Mouse (Mus musculus) stomach, embryonic 16.5 days (tissue): ENCODE measurements around the gene Kcns1. TPM values are rescaled to one million over a fixed set of nuclear protein-coding genes. Genes with fewer than 3 reads are reported as not detected.
A peak's percentile ranks its signal among the peaks of the same experiment; 100 is the strongest.

Experiments used
- ATAC-seq: fragments of 200-750 bp; cut with Nextera tagmentation; 2 replicates; pipeline ENCODE4 v1.8.0; 2017; ENCODE audit warnings: moderate number of reproducible peaks, moderate TSS enrichment; ENCODE audit not compliant: insufficient read depth, low FRiP score
- H3K27ac ChIP-seq: fragments of 300-500 bp; sonication (generic); 2 replicates; pipeline ENCODE4 v1.5.1; 2014; ENCODE audit warnings: low read length
- H3K27me3 ChIP-seq: fragments of 300-500 bp; sonication (generic); 2 replicates; pipeline ENCODE4 v1.6.1; 2014; ENCODE audit warnings: low read length, control low read depth, mixed read lengths; ENCODE audit not compliant: control insufficient read depth, insufficient read depth
- H3K36me3 ChIP-seq: fragments of 300-500 bp; sonication (generic); 2 replicates; pipeline ENCODE4 v1.6.1; 2014; ENCODE audit warnings: low read length; ENCODE audit not compliant: control insufficient read depth, insufficient read depth
- H3K4me1 ChIP-seq: fragments of 300-500 bp; sonication (generic); 2 replicates; pipeline ENCODE4 v1.6.1; 2014; ENCODE audit warnings: low read length, control low read depth, mixed read lengths; ENCODE audit not compliant: control insufficient read depth, insufficient read depth
- H3K4me2 ChIP-seq: fragments of 300-500 bp; sonication (generic); 2 replicates; pipeline ENCODE4 v1.6.1; 2014; ENCODE audit warnings: low read depth, low read length, mixed read lengths
- H3K4me3 ChIP-seq: fragments of 300-500 bp; sonication (generic); replicated peaks from 2 replicates; pipeline ENCODE4 v1.5.1; 2014; ENCODE audit warnings: mild to moderate bottlenecking, low read length
- H3K9ac ChIP-seq: fragments of 300-500 bp; sonication (generic); 2 replicates; pipeline ENCODE4 v1.6.1; 2014; ENCODE audit warnings: low read length
- H3K9me3 ChIP-seq: fragments of 300-500 bp; sonication (generic); replicated peaks from 2 replicates; pipeline ENCODE4 v1.6.1; 2016; ENCODE audit warnings: low read length, control low read depth; ENCODE audit not compliant: control insufficient read depth
- WGBS: fragments of 180-500 bp; shearing (Covaris S2); extraction: QIAGEN DNeasy Blood & Tissue Kit; methylation state at CpG from one replicate; pipeline ENCODE4 v1.1.7; 2014; 5-methylcytosine and 5-hydroxymethylcytosine counted together
- polyA plus RNA-seq: library from polyadenylated mRNA; unstranded; fragments of >200 nt; fragmentation: Nextera tagmentation; extraction: Ambion mirVana; gene quantifications from 2 replicates; pipeline ENCODE4 v1.2.1, GENCODE M21; 2015

Kcns1 gene
- polyA plus RNA-seq, 1 experiment from 2014 or later, result 0.14 TPM

DNA sequence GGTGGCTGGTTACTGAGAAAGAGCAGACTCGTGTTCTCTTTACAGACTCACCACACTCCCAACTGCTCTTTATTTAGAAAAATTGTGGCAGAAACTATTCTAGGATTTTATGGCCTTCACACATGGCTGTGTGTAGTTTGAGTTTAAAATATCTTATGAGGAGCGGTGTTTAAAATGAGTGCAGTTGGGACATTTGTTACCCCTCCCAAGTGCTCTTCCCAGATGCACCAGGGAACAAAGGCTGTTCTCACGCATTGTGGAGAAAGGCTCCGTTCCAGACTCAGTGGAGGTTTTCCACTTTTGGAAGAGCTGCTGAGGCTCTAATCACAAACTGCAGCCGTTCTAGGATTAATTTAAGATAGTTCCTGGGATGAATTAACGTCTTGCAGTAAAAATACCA lies 33.2 kb downstream of the Kcns1 start:
- Histone ChIP-seq H3K27ac (peak overlapping the region; percentile 66), H3K4me2 (no peak overlapping the region), H3K4me1 (peaks cover 19% of the 10 kb centered on the region), H3K4me3 (no peak overlapping the region), H3K9me3 (no peaks in the 10 kb centered on the region), H3K36me3 (no peaks in the 10 kb centered on the region), H3K27me3 (no peaks in the 10 kb centered on the region), H3K9ac (peak overlapping the region; percentile 12; the same call in 1 of the 2 replicates)
- 48% methylated on average over 6 of the region's 6 CpGs for WGBS
- ATAC-seq, result peak; percentile 15; the same call in 1 of the 2 replicates

DNA sequence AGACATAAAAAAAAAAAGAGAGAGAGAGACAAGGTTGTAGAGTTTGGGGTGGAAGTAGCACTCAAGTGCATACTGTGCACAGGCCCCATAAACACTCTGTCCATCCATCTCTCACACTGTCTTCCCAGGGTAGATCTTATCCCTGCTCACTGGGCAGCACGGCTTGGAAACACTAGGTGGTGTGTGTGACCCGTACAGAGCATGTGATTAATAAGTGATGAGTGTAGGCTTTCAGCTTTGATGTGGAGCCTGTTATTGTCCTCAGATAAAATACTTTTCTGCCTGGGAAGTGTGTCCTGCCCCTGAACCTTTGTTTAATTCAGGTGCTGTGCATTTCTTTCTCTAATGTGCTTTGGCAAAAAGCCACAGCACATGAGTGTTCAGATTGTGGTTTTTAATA lies 34.5 kb downstream of the Kcns1 start:
- H3K27ac ChIP-seq, result no peak overlapping the region
- peak; percentile 63; the same call in 1 of the 2 replicates for ATAC-seq

DNA sequence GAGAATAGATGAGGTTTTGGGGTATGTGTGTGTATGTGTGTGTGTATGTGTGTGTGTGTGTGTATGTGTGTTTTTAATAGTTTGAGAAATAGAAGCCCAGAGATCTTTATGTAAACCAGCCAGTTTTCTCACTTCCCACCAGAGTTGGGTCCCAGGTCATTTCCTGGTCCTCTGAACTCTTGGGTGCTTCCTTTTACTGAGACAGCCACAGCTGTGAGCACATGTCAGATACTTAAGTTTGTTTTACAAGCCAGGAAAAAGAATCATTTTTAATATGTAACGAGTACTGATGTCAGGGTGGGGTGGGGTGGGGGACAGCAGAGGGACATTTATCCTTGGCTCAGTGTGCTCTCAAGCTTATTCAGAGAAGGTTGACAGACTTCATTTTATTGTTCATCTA lies 35.5 kb downstream of the Kcns1 start:
- ATAC-seq, result no peak
- H3K27me3 ChIP-seq, result no peaks in the 10 kb centered on the region
- H3K4me3 ChIP-seq, result no peak overlapping the region
- no peak overlapping the region for H3K9ac ChIP-seq
- H3K4me1 ChIP-seq, result peaks cover 16% of the 10 kb centered on the region
- no peak overlapping the region for H3K4me2 ChIP-seq
- no peaks in the 10 kb centered on the region for H3K36me3 ChIP-seq
- WGBS, result 22% methylated on average over 1 of the region's 1 CpGs
- no peak overlapping the region for H3K27ac ChIP-seq
- H3K9me3 ChIP-seq, result no peaks in the 10 kb centered on the region

More for the DNA sequence above, 34.5 kb downstream of the Kcns1 start:
- Histone ChIP-seq H3K27me3 (no peaks in the 10 kb centered on the region), H3K36me3 (no peaks in the 10 kb centered on the region), H3K4me1 (peaks cover 19% of the 10 kb centered on the region), H3K4me2 (no peak overlapping the region), H3K9ac (no peak overlapping the region), H3K4me3 (no peak overlapping the region), H3K9me3 (no peaks in the 10 kb centered on the region)
- WGBS, result 33% methylated on average over 2 of the region's 2 CpGs

DNA sequence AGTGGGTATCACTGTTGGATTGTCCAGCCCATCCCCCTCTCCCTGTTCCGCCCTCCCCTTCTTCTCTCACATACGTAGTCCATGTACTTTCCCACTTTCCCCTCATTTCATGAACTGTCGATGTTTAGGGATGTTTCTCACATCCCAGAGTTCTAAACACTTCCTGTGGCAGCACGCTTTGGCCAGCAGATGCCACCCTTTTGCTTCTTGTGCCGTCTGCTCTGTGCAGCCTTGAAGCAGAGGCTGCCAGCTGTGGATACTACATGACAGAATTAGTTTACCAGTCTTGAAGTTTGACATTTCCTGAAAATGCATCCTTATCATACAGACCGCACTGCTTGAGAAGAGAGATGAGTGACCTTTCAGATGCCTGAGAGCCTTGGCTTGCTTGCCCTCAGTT lies 36.4 kb downstream of the Kcns1 start:
- Histone ChIP-seq H3K9me3 (no peaks in the 10 kb centered on the region), H3K4me1 (peaks cover 16% of the 10 kb centered on the region), H3K4me2 (no peak overlapping the region), H3K27ac (no peak overlapping the region), H3K9ac (no peak overlapping the region), H3K36me3 (no peaks in the 10 kb centered on the region), H3K27me3 (no peaks in the 10 kb centered on the region), H3K4me3 (no peak overlapping the region)
- WGBS, result 51% methylated on average over 6 of the region's 6 CpGs
- ATAC-seq, result no peak; the same call in 1 of the 2 replicates

DNA sequence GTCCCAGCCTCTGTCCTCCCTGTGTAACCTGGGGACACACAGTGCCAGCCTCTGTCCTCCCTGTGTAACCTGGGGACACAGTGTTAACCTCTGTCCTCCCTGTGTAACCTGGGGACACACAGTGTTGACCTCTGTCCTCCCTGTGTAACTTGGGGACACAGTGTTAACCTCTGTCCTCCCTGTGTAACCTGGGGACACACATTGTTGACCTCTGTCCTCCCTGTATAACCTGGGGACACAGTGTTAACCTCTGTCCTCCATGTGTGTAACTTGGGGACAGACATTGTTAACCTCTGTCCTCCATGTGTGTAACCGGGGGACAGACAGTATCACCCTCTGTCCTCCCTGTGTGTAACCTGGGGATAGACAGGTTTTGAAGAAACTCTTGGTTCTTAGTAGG lies 39.3 kb downstream of the Kcns1 start:
- no peaks in the 10 kb centered on the region for H3K36me3 ChIP-seq
- H3K27ac ChIP-seq, result no peak overlapping the region
- 69% methylated on average over 1 of the region's 1 CpGs for WGBS
- peaks cover 9% of the 10 kb centered on the region for H3K4me1 ChIP-seq
- H3K4me2 ChIP-seq, result no peak overlapping the region
- ATAC-seq, result no peak
- H3K4me3 ChIP-seq, result no peak overlapping the region
- no peak overlapping the region for H3K9ac ChIP-seq
- no peaks in the 10 kb centered on the region for H3K9me3 ChIP-seq
- H3K27me3 ChIP-seq, result no peaks in the 10 kb centered on the region

DNA sequence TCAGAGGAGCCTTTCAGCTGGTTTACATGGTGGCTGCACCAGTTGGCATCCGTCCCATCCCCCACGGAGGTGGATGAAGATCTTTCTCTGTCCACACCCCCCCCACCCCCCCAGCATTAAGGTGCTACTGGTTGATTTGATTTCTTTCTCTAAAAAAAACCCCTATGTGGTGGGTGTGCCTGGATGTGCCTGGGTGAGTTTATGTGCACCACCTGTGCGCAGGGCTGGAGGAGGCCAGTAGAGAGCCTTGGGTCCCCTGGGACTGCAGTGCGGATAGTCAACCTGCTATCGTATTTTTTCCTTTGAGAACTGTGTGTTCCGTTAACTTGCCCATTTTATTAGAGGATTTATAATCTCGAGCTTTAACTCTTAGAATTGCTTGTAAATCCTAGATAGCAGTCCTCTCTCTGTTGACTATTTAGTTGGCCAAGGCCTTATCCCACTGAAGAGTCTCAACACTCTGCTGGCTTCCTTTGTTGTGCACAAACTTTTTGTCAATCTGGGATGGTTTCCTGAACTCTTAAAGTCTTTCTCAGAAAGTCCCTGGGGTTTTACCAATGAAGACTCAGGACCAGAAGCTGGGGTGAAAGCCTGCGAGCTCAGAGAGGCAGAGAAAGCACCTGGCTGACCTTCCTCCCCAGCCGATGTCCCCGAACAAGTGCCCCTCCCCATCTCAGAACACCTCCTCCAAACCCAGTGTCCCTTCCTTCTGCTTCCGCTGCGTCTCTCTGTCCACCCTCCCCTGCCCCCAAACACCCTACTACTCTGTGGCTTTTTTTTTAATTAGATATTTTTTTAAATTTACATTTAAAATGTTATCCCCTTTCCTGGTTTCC lies 42.1 kb downstream of the Kcns1 start:
- no peaks in the 10 kb centered on the region for H3K9me3 ChIP-seq
- no peaks in the 10 kb centered on the region for H3K27me3 ChIP-seq
- H3K4me1 ChIP-seq, result no peaks in the 10 kb centered on the region
- no peak overlapping the region for H3K9ac ChIP-seq
- WGBS, result 87% methylated on average over 12 of the region's 12 CpGs
- no peak for ATAC-seq
- H3K4me3 ChIP-seq, result no peak overlapping the region
- H3K36me3 ChIP-seq, result no peaks in the 10 kb centered on the region
- H3K4me2 ChIP-seq, result no peak overlapping the region
- H3K27ac ChIP-seq, result no peak overlapping the region

DNA sequence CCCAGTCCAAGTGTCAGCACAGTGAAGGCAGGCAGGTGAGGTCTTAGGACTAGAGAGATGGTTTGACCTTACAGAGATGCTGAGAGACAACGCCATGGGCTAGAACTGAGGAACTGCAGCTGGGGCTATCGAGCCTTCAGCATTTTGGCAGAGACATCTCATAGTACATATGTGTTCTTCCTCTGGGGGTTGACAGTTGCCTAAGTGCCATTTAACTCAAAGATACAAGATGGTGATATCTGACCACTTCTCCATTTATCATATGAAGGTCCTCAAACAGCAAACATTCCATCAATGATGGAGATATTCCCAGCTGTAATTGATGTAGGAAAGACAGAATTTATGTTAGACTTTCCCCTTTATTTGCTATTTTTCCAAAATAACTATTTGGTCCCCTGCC lies 43.6 kb downstream of the Kcns1 start:
- no peak for ATAC-seq
- Histone ChIP-seq H3K9me3 (no peaks in the 10 kb centered on the region), H3K4me3 (no peak overlapping the region), H3K4me2 (no peak overlapping the region), H3K27ac (no peak overlapping the region), H3K36me3 (no peaks in the 10 kb centered on the region), H3K27me3 (no peaks in the 10 kb centered on the region), H3K9ac (no peak overlapping the region), H3K4me1 (no peaks in the 10 kb centered on the region)
- 77% methylated on average over 2 of the region's 2 CpGs for WGBS

DNA sequence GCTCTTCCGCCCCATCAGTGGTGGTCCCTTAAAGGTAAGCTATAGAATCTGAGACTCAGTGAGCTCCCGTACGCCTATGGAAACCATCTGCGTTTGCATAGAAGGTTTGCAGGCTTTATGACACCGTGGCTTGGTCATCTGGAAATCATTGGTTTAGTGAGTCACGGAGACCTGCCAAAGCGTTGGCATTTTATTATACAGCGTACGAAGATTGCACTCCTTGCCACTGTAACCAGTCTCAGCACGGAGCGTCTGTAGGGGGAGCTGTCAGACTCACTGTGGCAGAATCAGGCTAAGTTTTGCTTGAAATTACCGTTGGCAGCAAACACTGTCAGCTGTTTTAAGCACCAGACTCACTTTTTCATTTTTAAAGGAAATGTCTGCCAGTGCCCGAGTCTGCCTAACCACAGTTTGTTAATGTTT lies 44.4 kb downstream of the Kcns1 start:
- WGBS, result 73% methylated on average over 13 of the region's 13 CpGs
- Histone ChIP-seq H3K4me3 (no peak overlapping the region), H3K4me2 (no peak overlapping the region), H3K4me1 (no peaks in the 10 kb centered on the region), H3K9ac (no peak overlapping the region), H3K27me3 (no peaks in the 10 kb centered on the region), H3K9me3 (no peaks in the 10 kb centered on the region), H3K27ac (no peak overlapping the region), H3K36me3 (no peaks in the 10 kb centered on the region)
- ATAC-seq, result no peak

DNA sequence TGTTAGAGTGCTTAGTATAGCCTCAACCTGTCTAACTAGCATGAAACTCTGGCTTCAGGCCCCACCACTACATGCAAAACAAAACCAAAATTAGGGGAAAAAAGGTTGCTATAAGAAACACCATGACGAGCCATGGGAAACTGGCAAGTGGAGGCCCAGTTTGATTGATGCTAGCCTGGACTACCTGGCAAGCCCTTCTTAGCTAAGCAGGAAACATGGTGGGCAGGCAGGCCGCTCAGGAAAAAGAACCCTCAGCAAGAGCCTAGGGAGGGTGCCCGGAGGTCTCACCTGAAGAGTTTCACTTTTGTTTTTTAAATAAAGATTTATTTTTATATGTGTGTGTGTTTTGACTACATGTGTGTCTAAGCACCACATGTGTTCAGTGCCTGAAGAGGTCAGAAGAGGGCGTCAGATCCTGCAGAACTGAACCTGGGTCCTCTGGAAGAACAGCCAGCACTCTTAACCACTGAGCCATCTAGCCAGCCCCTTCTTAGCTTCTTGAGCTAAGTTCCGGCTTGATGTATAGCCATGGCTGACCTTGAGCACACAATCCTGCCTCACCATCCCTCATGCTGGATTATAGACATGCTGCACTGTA lies 47.6 kb downstream of the Kcns1 start:
- no peaks in the 10 kb centered on the region for H3K9me3 ChIP-seq
- ATAC-seq, result no peak
- 80% methylated on average over 5 of the region's 5 CpGs for WGBS
- no peaks in the 10 kb centered on the region for H3K36me3 ChIP-seq
- H3K27me3 ChIP-seq, result no peaks in the 10 kb centered on the region
- no peak overlapping the region for H3K4me3 ChIP-seq
- no peak overlapping the region for H3K27ac ChIP-seq
- H3K4me2 ChIP-seq, result no peak overlapping the region
- no peak overlapping the region for H3K9ac ChIP-seq
- no peaks in the 10 kb centered on the region for H3K4me1 ChIP-seq
